Mouse (Mus musculus) hindbrain, postnatal 0 days (tissue): Measurements from ENCODE around the gene Msrb1. TPM values are rescaled to one million over a fixed set of nuclear protein-coding genes. Genes with fewer than 3 reads are reported as not detected.

Experiments
- ATAC-seq: fragments of 200-750 bp; cut with Nextera tagmentation; 2 replicates; pipeline ENCODE4 v1.8.0; 2017; ENCODE audit warnings: mild to moderate bottlenecking, moderate TSS enrichment, moderate library complexity
- DNase-seq: peaks from one replicate; pipeline ENCODE4 v3.0.0-alpha.2; 2015; ENCODE audit warnings: low spot score
- H3K27ac ChIP-seq: fragments of 300-500 bp; sonication (generic); 2 replicates; pipeline ENCODE4 v1.5.1; 2014; ENCODE audit warnings: mild to moderate bottlenecking
- H3K27me3 ChIP-seq: fragments of 300-500 bp; sonication (generic); 2 replicates; pipeline ENCODE4 v1.6.1; 2014; ENCODE audit warnings: low read length, mixed read lengths; ENCODE audit not compliant: insufficient read depth
- H3K36me3 ChIP-seq: fragments of 300-500 bp; sonication (generic); 2 replicates; pipeline ENCODE4 v1.6.1; 2014; ENCODE audit warnings: low read length, mixed read lengths; ENCODE audit not compliant: insufficient read depth
- H3K4me1 ChIP-seq: fragments of 300-500 bp; sonication (generic); 2 replicates; pipeline ENCODE4 v1.6.1; 2014; ENCODE audit warnings: antibody characterized with exemption, low read length, mixed read lengths; ENCODE audit not compliant: insufficient read depth
- H3K4me2 ChIP-seq: fragments of 300-500 bp; sonication (generic); 2 replicates; pipeline ENCODE4 v1.6.1; 2014; ENCODE audit warnings: low read depth, mild to moderate bottlenecking, low read length, moderate library complexity, mixed read lengths
- H3K4me3 ChIP-seq: fragments of 300-500 bp; sonication (generic); 2 replicates; pipeline ENCODE4 v1.5.1; 2014; ENCODE audit warnings: low read length
- H3K9ac ChIP-seq: fragments of 300-500 bp; sonication (generic); replicated peaks from 2 replicates; pipeline ENCODE4 v1.6.1; 2014; ENCODE audit warnings: mild to moderate bottlenecking, low read length, moderate library complexity, mixed read lengths
- H3K9me3 ChIP-seq: fragments of 300-500 bp; sonication (generic); 2 replicates; pipeline ENCODE4 v1.6.1; 2016; ENCODE audit warnings: low read length, mixed read lengths
- CTCF ChIP-seq: IDR thresholded peaks from 2 replicates; pipeline ENCODE4 v1.5.1; 2016; ENCODE audit warnings: antibody characterized with exemption, control low read depth, low read depth
- WGBS: fragments of 180-500 bp; shearing (Covaris S2); extraction: QIAGEN DNeasy Blood & Tissue Kit; methylation state at CpG from one replicate; pipeline ENCODE4 v1.1.7; 2014; 5-methylcytosine and 5-hydroxymethylcytosine counted together
- polyA plus RNA-seq: library from polyadenylated mRNA; unstranded; fragments of >200 nt; fragmentation: Nextera tagmentation; extraction: Ambion mirVana; gene quantifications from 2 replicates; pipeline ENCODE4 v1.2.1, GENCODE M21; 2015
- total RNA-seq: library from RNA; depleted of rRNA; stranded (reverse); fragments of >200 nt; gene quantifications from 2 replicates; pipeline ENCODE4 v1.2.3, GENCODE M21; 2014

The Msrb1 gene
- total and polyA plus RNA-seq, 2 experiments from 2014 or later: 17.0 to 22.7 TPM

GRCm38 (mm10) chr17:24739926-24740325, 3.5 kb downstream of the Msrb1 start:
- Histone ChIP-seq H3K27ac (no peak overlapping the region), H3K9me3 (no peaks in the 10 kb centered on the region), H3K9ac (no peak overlapping the region), H3K36me3 (no peaks in the 10 kb centered on the region), H3K4me1 (0 out of 2 replicates have a peak, but pooled peaks cover 5% of the 10 kb centered on the region), H3K4me2 (no peak overlapping the region), H3K4me3 (no peak overlapping the region), H3K27me3 (no peaks in the 10 kb centered on the region)
- no peak for ATAC-seq
- WGBS: 89% methylated on average over 8 of the region's 8 CpGs
- DNase-seq: no peak
- no peak for TF ChIP-seq CTCF

DNA sequence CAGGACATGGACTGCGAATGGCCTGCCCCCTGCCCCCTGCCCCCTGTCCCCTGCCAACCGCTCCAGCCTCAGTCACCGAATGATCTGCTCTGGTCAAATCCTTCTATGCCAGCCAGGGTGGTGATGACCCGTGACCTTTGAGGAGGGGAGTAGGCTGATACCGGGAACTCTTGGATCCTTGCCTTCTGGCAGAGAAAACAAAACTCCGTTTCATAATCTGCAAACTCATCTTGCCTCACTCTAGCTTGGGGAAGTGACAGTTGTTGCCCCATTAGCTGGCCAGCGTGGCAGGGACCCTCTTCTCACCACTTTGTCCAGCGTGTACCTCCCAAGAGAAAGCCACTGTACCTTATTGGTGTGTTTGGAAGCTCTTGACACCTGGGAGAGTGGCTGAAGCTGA, 5.9 kb downstream of the Msrb1 start:
- TF ChIP-seq CTCF: no peak
- WGBS: 72% methylated on average over 8 of the region's 8 CpGs
- Histone ChIP-seq H3K36me3 (no peaks in the 10 kb centered on the region), H3K27me3 (no peaks in the 10 kb centered on the region), H3K4me1 (no peaks in the 10 kb centered on the region), H3K9me3 (no peaks in the 10 kb centered on the region), H3K4me2 (no peak overlapping the region), H3K27ac (no peak overlapping the region), H3K9ac (no peak overlapping the region), H3K4me3 (no peak overlapping the region)
- no peak for ATAC-seq
- DNase-seq: no peak

DNA sequence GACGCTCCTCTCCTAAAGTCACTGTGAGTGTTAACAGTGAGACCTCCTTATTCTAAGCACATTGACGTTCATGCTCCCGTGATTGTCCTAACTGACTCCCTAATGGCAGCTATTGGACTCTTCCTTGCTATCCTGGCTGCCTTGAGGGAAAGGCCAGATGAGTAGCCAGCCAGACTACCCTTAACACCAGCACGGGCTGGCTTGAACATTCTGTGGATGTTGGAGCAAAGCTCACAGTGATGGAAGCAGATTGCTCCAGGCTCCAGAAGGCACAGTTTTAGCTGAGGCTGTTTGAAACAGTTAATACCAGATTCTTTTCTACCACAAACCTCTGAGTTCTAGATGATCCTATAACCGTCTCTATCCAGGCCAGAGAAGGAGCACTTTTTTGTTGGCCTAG, 7.5 kb downstream of the Msrb1 start:
- DNase-seq (no peak), ATAC-seq (no peak)
- 68% methylated on average over 5 of the region's 5 CpGs for WGBS
- Histone ChIP-seq H3K36me3 (no peaks in the 10 kb centered on the region), H3K27ac (no peak overlapping the region), H3K4me1 (no peaks in the 10 kb centered on the region), H3K4me3 (no peak overlapping the region), H3K9me3 (no peaks in the 10 kb centered on the region), H3K9ac (no peak overlapping the region), H3K27me3 (no peaks in the 10 kb centered on the region), H3K4me2 (no peak overlapping the region)
- no peak for TF ChIP-seq CTCF

- Histone ChIP-seq H3K9me3 (no peaks in the 10 kb centered on the region), H3K36me3 (no peaks in the 10 kb centered on the region), H3K4me3 (no peak overlapping the region), H3K4me1 (no peaks in the 10 kb centered on the region), H3K27me3 (no peaks in the 10 kb centered on the region), H3K4me2 (no peak overlapping the region), H3K9ac (no peak overlapping the region), H3K27ac (no peak overlapping the region)
- no peak for DNase-seq
- TF ChIP-seq CTCF: no peak
- no peak for ATAC-seq
- WGBS: 70% methylated on average over 3 of the region's 3 CpGs
Measured at GRCm38 (mm10) chr17:24744381-24744780, 7.9 kb downstream of the Msrb1 start.

GRCm38 (mm10) chr17:24745526-24746497, 9.4 kb downstream of the Msrb1 start:
- no peaks in the 10 kb centered on the region for H3K4me1 ChIP-seq
- H3K9ac ChIP-seq: no peak overlapping the region
- ATAC-seq (peak; percentile 86), DNase-seq (peak; percentile 96)
- H3K4me2 ChIP-seq: no peak overlapping the region
- WGBS: 20% methylated on average over 7 of the region's 7 CpGs
- no peaks in the 10 kb centered on the region for H3K36me3 ChIP-seq
- peaks cover 11% of the 10 kb centered on the region for H3K27me3 ChIP-seq
- no peaks in the 10 kb centered on the region for H3K9me3 ChIP-seq
- no peak overlapping the region for H3K4me3 ChIP-seq
- H3K27ac ChIP-seq: no peak overlapping the region
- peak; percentile 96 for TF ChIP-seq CTCF

GRCm38 (mm10) chr17:24746986-24747385, 10.5 kb downstream of the Msrb1 start:
- Histone ChIP-seq H3K27ac (no peak overlapping the region), H3K27me3 (peaks cover 21% of the 10 kb centered on the region), H3K4me3 (no peak overlapping the region), H3K4me1 (no peaks in the 10 kb centered on the region), H3K36me3 (no peaks in the 10 kb centered on the region), H3K9ac (no peak overlapping the region), H3K4me2 (no peak overlapping the region), H3K9me3 (no peaks in the 10 kb centered on the region)
- TF ChIP-seq CTCF: no peak
- 49% methylated on average over 4 of the region's 4 CpGs for WGBS
- ATAC-seq: no peak
- no peak for DNase-seq

GRCm38 (mm10) chr17:24751528-24751927, 15.1 kb downstream of the Msrb1 start:
- no peak for ATAC-seq
- Histone ChIP-seq H3K9me3 (no peaks in the 10 kb centered on the region), H3K4me1 (no peaks in the 10 kb centered on the region; the same call in 1 of the 2 replicates), H3K9ac (no peak overlapping the region), H3K27me3 (peaks cover 57% of the 10 kb centered on the region), H3K27ac (no peak overlapping the region), H3K36me3 (no peaks in the 10 kb centered on the region), H3K4me3 (no peak overlapping the region), H3K4me2 (no peak overlapping the region)
- no peak for TF ChIP-seq CTCF
- no peak for DNase-seq
- WGBS: 23% methylated on average over 4 of the region's 4 CpGs
